Mouse (Mus musculus) layer of hippocampus, adult 2 months (tissue): ENCODE results near the gene Tmem208. TPM values are rescaled to one million over a fixed set of nuclear protein-coding genes. Genes with fewer than 3 reads are reported as not detected.
"Not testable (repeated sequence)": the region's sequence is repeated elsewhere in the genome, so short reads cannot be mapped to it uniquely, and the experiment has no call there.

Experiments used
- DNase-seq, 2 experiments: peaks; one replicate each; pipeline ENCODE4 v3.0.0; 2022; ENCODE audit warnings: low spot score in 2 of 2
- H3K27ac ChIP-seq: fragments of 200-600 bp; 2 replicates; pipeline ENCODE4 v1.8.1; 2022
- H3K4me3 ChIP-seq: fragments of 200-600 bp; 2 replicates; pipeline ENCODE4 v1.8.1; 2022; ENCODE audit warnings: mild to moderate bottlenecking
- CTCF ChIP-seq: fragments of 200-600 bp; conservative IDR thresholded peaks from 2 replicates; pipeline ENCODE4 v1.8.1; 2022; ENCODE audit warnings: antibody characterized with exemption, mild to moderate bottlenecking, moderate library complexity
- total RNA-seq, 2 experiments: library from RNA; stranded (reverse); gene quantifications; 2 replicates each; pipeline ENCODE4 v1.2.3; 2021

The Tmem208 gene
- total RNA-seq, 2 experiments from 2014 or later = 40.3 to 40.9 TPM

GRCm38 (mm10) chr8:105290554-105291314 lies 35.4 kb upstream of the Tmem208 start:
- H3K27ac ChIP-seq = no peak overlapping the region
- peak overlapping the region; percentile 78 for H3K4me3 ChIP-seq
- DNase-seq = peak; percentile 61 to 80
- peak; percentile 94 for TF ChIP-seq CTCF

GRCm38 (mm10) chr8:105291364-105291763 lies 34.8 kb upstream of the Tmem208 start:
- H3K27ac ChIP-seq, DNase-seq, H3K4me3 ChIP-seq: not testable (repeated sequence)

GRCm38 (mm10) chr8:105291802-105292201 lies 34.4 kb upstream of the Tmem208 start:
- TF ChIP-seq CTCF = peak; percentile 65
- H3K4me3 ChIP-seq, H3K27ac ChIP-seq, DNase-seq: not testable (repeated sequence)

GRCm38 (mm10) chr8:105292471-105292870 lies 33.7 kb upstream of the Tmem208 start:
- no peak for TF ChIP-seq CTCF
- H3K27ac ChIP-seq = no peak overlapping the region
- DNase-seq = no peak
- no peak overlapping the region for H3K4me3 ChIP-seq

GRCm38 (mm10) chr8:105293405-105293804 lies 32.7 kb upstream of the Tmem208 start:
- no peak for TF ChIP-seq CTCF
- no peak overlapping the region for H3K27ac ChIP-seq
- H3K4me3 ChIP-seq = no peak overlapping the region
- no peak for DNase-seq

GRCm38 (mm10) chr8:105294776-105295175 lies 31.4 kb upstream of the Tmem208 start:
- TF ChIP-seq CTCF = no peak
- H3K27ac ChIP-seq = no peak overlapping the region
- no peak for DNase-seq
- no peak overlapping the region for H3K4me3 ChIP-seq

GRCm38 (mm10) chr8:105295256-105295655 lies 30.9 kb upstream of the Tmem208 start:
- DNase-seq = no peak
- no peak for TF ChIP-seq CTCF
- H3K4me3 ChIP-seq = no peak overlapping the region
- H3K27ac ChIP-seq = no peak overlapping the region

- DNase-seq = no peak
- peak within 1 kb of the TSS; percentile 84 for H3K27ac ChIP-seq
- no peak within 1 kb of the TSS; the same call in 1 of the 2 replicates for H3K4me3 ChIP-seq
- TF ChIP-seq CTCF = no peak
These were observed 30.1 kb upstream of the Tmem208 start, which contains the start of gene Exoc3l for GRCm38 (mm10) chr8:105295895-105296573. Gene Exoc3l (minus strand): TSS chr8:105296101.

GRCm38 (mm10) chr8:105297511-105298192 lies 28.5 kb upstream of the Tmem208 start, which contains the start of gene E2f4:
Gene E2f4 (plus strand): TSS chr8:105297663.
- H3K4me3 ChIP-seq = peak within 1 kb of the TSS; percentile 99
- peak; percentile 15 for TF ChIP-seq CTCF
- DNase-seq = peak; percentile 92 to 93
- peak within 1 kb of the TSS; percentile 84 for H3K27ac ChIP-seq

GRCm38 (mm10) chr8:105298351-105299252 lies 27.6 kb upstream of the Tmem208 start:
- Histone ChIP-seq H3K27ac (peak overlapping the region; percentile 84), H3K4me3 (peak overlapping the region; percentile 99)
- no peak for DNase-seq
- no peak for TF ChIP-seq CTCF

GRCm38 (mm10) chr8:105299962-105300361 lies 26.2 kb upstream of the Tmem208 start:
- H3K4me3 ChIP-seq = no peak overlapping the region
- TF ChIP-seq CTCF = no peak
- H3K27ac ChIP-seq = no peak overlapping the region
- DNase-seq = no peak

- no peak for DNase-seq
- no peak for TF ChIP-seq CTCF
- no peak overlapping the region for H3K4me3 ChIP-seq
- no peak overlapping the region for H3K27ac ChIP-seq
These were observed 22.8 kb upstream of the Tmem208 start for GRCm38 (mm10) chr8:105303396-105303795.
